Mouse (Mus musculus) forebrain, postnatal 0 days (tissue): ENCODE results near the gene Cxcr1. TPM values are rescaled to one million over a fixed set of nuclear protein-coding genes. Genes with fewer than 3 reads are reported as not detected.

ENCODE experiments used
- ATAC-seq: fragments of 200-750 bp; cut with Nextera tagmentation; 2 replicates; pipeline ENCODE4 v1.8.0; 2017; ENCODE audit warnings: mild to moderate bottlenecking, moderate library complexity
- DNase-seq: peaks from one replicate; pipeline ENCODE4 v3.0.0-alpha.2; 2015
- H3K27ac ChIP-seq: fragments of 300-500 bp; sonication (generic); 2 replicates; pipeline ENCODE4 v1.5.1; 2014; ENCODE audit warnings: low read depth, mild to moderate bottlenecking, antibody characterized with exemption, low read length, moderate library complexity, mixed read lengths
- H3K27me3 ChIP-seq: fragments of 300-500 bp; sonication (generic); 2 replicates; pipeline ENCODE4 v1.6.1; 2014; ENCODE audit warnings: mild to moderate bottlenecking, low read length, mixed read lengths; ENCODE audit not compliant: insufficient read depth
- H3K36me3 ChIP-seq: fragments of 300-500 bp; sonication (generic); 2 replicates; pipeline ENCODE4 v1.6.1; 2014; ENCODE audit warnings: mild to moderate bottlenecking, moderate library complexity; ENCODE audit not compliant: insufficient read depth
- H3K4me1 ChIP-seq: fragments of 300-500 bp; sonication (generic); 2 replicates; pipeline ENCODE4 v1.6.1; 2014; ENCODE audit warnings: antibody characterized with exemption; ENCODE audit not compliant: insufficient read depth
- H3K4me2 ChIP-seq: fragments of 300-500 bp; sonication (generic); 2 replicates; pipeline ENCODE4 v1.6.1; 2014; ENCODE audit warnings: low read depth, mild to moderate bottlenecking, moderate library complexity
- H3K4me3 ChIP-seq: fragments of 300-500 bp; sonication (generic); 2 replicates; pipeline ENCODE4 v1.5.1; 2014; ENCODE audit warnings: low read depth, low read length, mixed read lengths
- H3K9ac ChIP-seq: fragments of 300-500 bp; sonication (generic); 2 replicates; pipeline ENCODE4 v1.6.1; 2014; ENCODE audit warnings: mild to moderate bottlenecking
- H3K9me3 ChIP-seq: fragments of 300-500 bp; sonication (generic); 2 replicates; pipeline ENCODE4 v1.6.1; 2016; ENCODE audit warnings: low read length
- CTCF ChIP-seq: sonication (generic); IDR thresholded peaks from 2 replicates; pipeline ENCODE4 v1.5.1; 2016; ENCODE audit warnings: antibody characterized with exemption, control low read depth, low read depth
- WGBS: fragments of 180-500 bp; shearing (Covaris S2); extraction: QIAGEN DNeasy Blood & Tissue Kit; methylation state at CpG from one replicate; pipeline ENCODE4 v1.1.7; 2014; 5-methylcytosine and 5-hydroxymethylcytosine counted together
- microRNA counts: library from miRNA; unstranded; fragments of <30 nt; microRNA quantifications from one replicate; lab custom pipeline; 2015
- microRNA-seq, 2 experiments: library from miRNA; unstranded; fragments of <30 nt; microRNA quantifications; one replicate each; pipeline ENCODE4; 2016
- polyA plus RNA-seq: library from polyadenylated mRNA; unstranded; fragments of >200 nt; fragmentation: Nextera tagmentation; extraction: Ambion mirVana; gene quantifications from 2 replicates; pipeline ENCODE4 v1.2.1, GENCODE M21; 2015
- total RNA-seq: library from RNA; depleted of rRNA; stranded (reverse); fragments of >200 nt; gene quantifications from 2 replicates; pipeline ENCODE4 v1.2.3, GENCODE M21; 2014; rRNA removed

Cxcr1 gene
- total and polyA plus RNA-seq, 2 experiments from 2014 or later = not detected

- Histone ChIP-seq H3K9ac (no peak overlapping the region), H3K4me2 (no peak overlapping the region), H3K27me3 (no peaks in the 10 kb centered on the region), H3K4me1 (no peaks in the 10 kb centered on the region), H3K9me3 (no peaks in the 10 kb centered on the region), H3K36me3 (no peaks in the 10 kb centered on the region), H3K27ac (no peak overlapping the region), H3K4me3 (no peak overlapping the region)
- WGBS = 94% methylated on average over 6 of the region's 6 CpGs
- ATAC-seq = no peak
- no peak for TF ChIP-seq CTCF
- no peak for DNase-seq
These were observed 38.9 kb downstream of the Cxcr1 start for GRCm38 (mm10) chr1:74155435-74156012.

GRCm38 (mm10) chr1:74153461-74154184 lies 40.8 kb downstream of the Cxcr1 start, which contains the start of gene Cxcr2:
TSS of gene Cxcr2 (plus strand) at chr1:74153989.
- no peaks in the 10 kb centered on the region for H3K4me1 ChIP-seq
- no peaks in the 10 kb centered on the region for H3K27me3 ChIP-seq
- WGBS = 81% methylated on average over 8 of the region's 8 CpGs
- no peak for TF ChIP-seq CTCF
- no peak within 1 kb of the TSS for H3K4me2 ChIP-seq
- no peaks in the 10 kb centered on the region for H3K36me3 ChIP-seq
- no peak within 1 kb of the TSS for H3K27ac ChIP-seq
- ATAC-seq = no peak
- no peak within 1 kb of the TSS for H3K4me3 ChIP-seq
- DNase-seq = no peak
- H3K9me3 ChIP-seq = no peaks in the 10 kb centered on the region
- no peak within 1 kb of the TSS for H3K9ac ChIP-seq

DNA sequence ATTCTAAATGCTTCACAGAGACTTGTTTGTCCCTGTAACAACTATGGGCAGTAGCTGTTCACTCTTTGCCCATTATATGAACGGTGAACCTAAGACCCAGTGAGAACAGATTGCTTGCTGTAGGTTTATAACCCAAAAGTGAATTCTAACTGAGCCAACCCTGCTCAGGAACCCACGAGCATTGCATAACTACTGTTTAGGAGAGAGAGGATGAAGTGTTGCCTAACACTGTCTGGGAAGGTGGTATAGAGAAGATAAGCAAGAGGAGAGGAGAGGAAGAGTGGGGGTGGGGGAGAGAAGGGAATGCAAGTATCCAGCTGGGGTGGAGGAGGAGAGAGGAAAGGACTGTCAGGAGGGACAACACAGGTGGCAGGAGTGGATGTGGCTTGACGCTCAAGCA lies 43.3 kb downstream of the Cxcr1 start:
- no peak overlapping the region for H3K4me3 ChIP-seq
- no peak for ATAC-seq

DNA sequence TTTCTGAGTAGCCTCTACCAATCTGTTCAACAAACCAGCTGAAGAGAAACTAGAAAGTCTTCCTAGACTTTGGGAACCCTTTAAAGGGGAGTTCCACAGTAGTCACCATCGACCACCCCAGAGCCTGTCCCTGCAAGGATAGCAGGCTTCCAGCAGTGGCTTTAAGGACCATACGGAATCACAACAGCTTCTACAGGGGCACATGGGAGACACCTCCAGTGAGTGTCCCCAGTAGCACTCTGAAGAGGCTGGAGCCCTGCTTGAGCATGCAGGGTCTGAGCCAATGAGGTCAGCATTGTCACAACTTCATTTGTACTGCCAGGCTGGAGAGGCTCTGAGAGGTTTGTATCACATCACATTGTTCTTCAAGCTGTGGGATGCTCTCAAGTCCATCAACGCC lies 44.3 kb downstream of the Cxcr1 start:
- no peak for TF ChIP-seq CTCF
- WGBS = 70% methylated on average over 3 of the region's 3 CpGs
- ATAC-seq (no peak), DNase-seq (no peak)
- no peaks in the 10 kb centered on the region for H3K36me3 ChIP-seq
- no peaks in the 10 kb centered on the region for H3K4me1 ChIP-seq
- H3K9me3 ChIP-seq = no peaks in the 10 kb centered on the region
- no peak overlapping the region for H3K27ac ChIP-seq
- no peak overlapping the region for H3K4me3 ChIP-seq
- H3K4me2 ChIP-seq = no peak overlapping the region
- no peak overlapping the region for H3K9ac ChIP-seq
- H3K27me3 ChIP-seq = no peaks in the 10 kb centered on the region

More for the DNA sequence above, 43.3 kb downstream of the Cxcr1 start:
- Histone ChIP-seq H3K9me3 (no peaks in the 10 kb centered on the region), H3K4me2 (no peak overlapping the region), H3K36me3 (no peaks in the 10 kb centered on the region), H3K27ac (no peak overlapping the region), H3K9ac (no peak overlapping the region), H3K27me3 (no peaks in the 10 kb centered on the region), H3K4me1 (no peaks in the 10 kb centered on the region)
- WGBS = 83% methylated on average over 3 of the region's 3 CpGs
- DNase-seq = no peak
- no peak for TF ChIP-seq CTCF

DNA sequence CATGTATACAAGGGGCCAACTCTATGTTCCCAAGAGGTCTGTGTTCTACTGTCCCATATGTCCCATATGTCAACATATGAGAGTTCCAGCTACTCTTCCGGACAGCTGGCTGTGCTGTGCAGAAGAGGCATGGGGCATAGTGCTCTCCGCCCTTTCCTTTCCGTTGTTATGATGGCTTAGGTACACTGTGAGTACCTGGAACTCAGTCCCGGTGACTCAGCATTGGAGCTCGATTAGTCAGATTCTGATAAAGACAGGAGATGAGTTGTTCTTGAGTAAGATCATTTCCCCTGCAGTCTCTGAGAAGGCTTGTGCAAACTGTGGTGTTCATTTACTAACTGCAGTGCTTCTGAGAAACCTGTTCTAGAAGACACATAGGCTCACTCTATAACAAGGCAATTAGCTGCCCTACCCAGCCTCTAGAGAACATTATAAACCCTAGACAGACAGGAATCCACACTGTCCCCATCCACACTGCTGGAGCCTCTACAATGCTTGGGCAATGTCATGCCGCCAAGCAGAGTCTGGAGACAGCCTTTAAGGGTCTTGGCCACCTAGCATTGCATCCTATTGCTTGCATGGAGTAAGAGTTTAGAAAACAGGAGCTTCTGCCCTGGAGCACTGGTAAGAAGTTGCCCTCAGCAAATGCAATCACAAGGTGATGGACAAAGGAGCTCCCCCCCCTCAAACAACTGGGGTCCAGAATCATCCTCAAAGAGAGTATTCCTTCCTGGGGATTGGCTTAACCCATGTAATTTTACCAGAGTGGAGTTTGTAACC lies 45.1 kb downstream of the Cxcr1 start:
- no peaks in the 10 kb centered on the region for H3K9me3 ChIP-seq
- H3K4me1 ChIP-seq = no peaks in the 10 kb centered on the region
- no peak overlapping the region for H3K27ac ChIP-seq
- no peaks in the 10 kb centered on the region for H3K36me3 ChIP-seq
- 91% methylated on average over 6 of the region's 6 CpGs for WGBS
- no peak overlapping the region for H3K4me2 ChIP-seq
- no peak for TF ChIP-seq CTCF
- DNase-seq (no peak), ATAC-seq (no peak)
- no peak overlapping the region for H3K9ac ChIP-seq
- H3K27me3 ChIP-seq = no peaks in the 10 kb centered on the region
- H3K4me3 ChIP-seq = no peak overlapping the region

MicroRNAs encoded within 50 kb of the gene (microRNA counts, 519-probe panel; counts per million panel counts)
- microRNA mmu-miR-1928 (lab: Ali Mortazavi, UCI) = not detected

Small RNA genes within 50 kb of the gene (microRNA-seq; reads per million reads assigned to microRNA genes)
- gene Mir1928 = 0 reads per million in 2 experiments

Other genes with a start within 250 kb of the Cxcr1 start
- 10.2 and 21.8 TPM in 2 replicates for gene Tns1, start 70.2 kb downstream of the Cxcr1 start, total RNA-seq
- 6.0 and 7.0 TPM in 2 replicates for gene Tns1, start 70.2 kb downstream of the Cxcr1 start, polyA plus RNA-seq
- 0.15 TPM in 1 of 2 replicates, not detected in the other for gene Rufy4, start 69.1 kb downstream of the Cxcr1 start, total RNA-seq
- gene Rufy4, start 69.1 kb downstream of the Cxcr1 start, polyA plus RNA-seq = 0.08 and 0.13 TPM in 2 replicates
- gene Cxcr2, start 40.6 kb downstream of the Cxcr1 start, total RNA-seq = 0.48 TPM in 1 of 2 replicates, not detected in the other
- 0.05 TPM in 1 of 2 replicates, not detected in the other for gene Cxcr2, start 40.6 kb downstream of the Cxcr1 start, polyA plus RNA-seq
- gene Arpc2, start 41.5 kb upstream of the Cxcr1 start, total RNA-seq = 241 and 268 TPM in 2 replicates
- gene Arpc2, start 41.5 kb upstream of the Cxcr1 start, polyA plus RNA-seq = 541 and 596 TPM in 2 replicates
- not detected in 2 replicates for gene Gpbar1, start 83.9 kb upstream of the Cxcr1 start, total RNA-seq
- gene Gpbar1, start 83.9 kb upstream of the Cxcr1 start, polyA plus RNA-seq = 0.21 TPM in 1 of 2 replicates, not detected in the other
- 160 and 179 TPM in 2 replicates for gene Aamp, start 90.1 kb upstream of the Cxcr1 start, total RNA-seq
- 211 and 215 TPM in 2 replicates for gene Aamp, start 90.1 kb upstream of the Cxcr1 start, polyA plus RNA-seq
- gene Pnkd, start 90.3 kb upstream of the Cxcr1 start, total RNA-seq = 57.5 and 64.5 TPM in 2 replicates
- gene Pnkd, start 90.3 kb upstream of the Cxcr1 start, polyA plus RNA-seq = 112 and 128 TPM in 2 replicates
- gene Tmbim1, start 111.0 kb upstream of the Cxcr1 start, total RNA-seq = 5.8 and 7.9 TPM in 2 replicates
- 6.1 and 7.9 TPM in 2 replicates for gene Tmbim1, start 111.0 kb upstream of the Cxcr1 start, polyA plus RNA-seq
- 2.1 and 2.7 TPM in 2 replicates for gene Catip, start 167.5 kb upstream of the Cxcr1 start, total RNA-seq
- gene Catip, start 167.5 kb upstream of the Cxcr1 start, polyA plus RNA-seq = 0.63 and 1.6 TPM in 2 replicates
- 3.7 and 10.7 TPM in 2 replicates for gene Slc11a1, start 180.6 kb upstream of the Cxcr1 start, total RNA-seq
- gene Slc11a1, start 180.6 kb upstream of the Cxcr1 start, polyA plus RNA-seq = 1.8 and 3.3 TPM in 2 replicates
- 18.2 and 24.7 TPM in 2 replicates for gene Ctdsp1, start 196.9 kb upstream of the Cxcr1 start, total RNA-seq
- 10.7 and 10.8 TPM in 2 replicates for gene Ctdsp1, start 196.9 kb upstream of the Cxcr1 start, polyA plus RNA-seq
- gene Vil1, start 214.7 kb upstream of the Cxcr1 start, total RNA-seq = 0.71 and 0.77 TPM in 2 replicates
- 0.15 and 0.27 TPM in 2 replicates for gene Vil1, start 214.7 kb upstream of the Cxcr1 start, polyA plus RNA-seq